Mouse (Mus musculus): ENCODE results near the gene Ric8a. TPM values are rescaled to one million over a fixed set of nuclear protein-coding genes. Genes with fewer than 3 reads are reported as not detected.

Ric8a gene
- total RNA-seq, 1 experiment = 60.5 TPM

DNA sequence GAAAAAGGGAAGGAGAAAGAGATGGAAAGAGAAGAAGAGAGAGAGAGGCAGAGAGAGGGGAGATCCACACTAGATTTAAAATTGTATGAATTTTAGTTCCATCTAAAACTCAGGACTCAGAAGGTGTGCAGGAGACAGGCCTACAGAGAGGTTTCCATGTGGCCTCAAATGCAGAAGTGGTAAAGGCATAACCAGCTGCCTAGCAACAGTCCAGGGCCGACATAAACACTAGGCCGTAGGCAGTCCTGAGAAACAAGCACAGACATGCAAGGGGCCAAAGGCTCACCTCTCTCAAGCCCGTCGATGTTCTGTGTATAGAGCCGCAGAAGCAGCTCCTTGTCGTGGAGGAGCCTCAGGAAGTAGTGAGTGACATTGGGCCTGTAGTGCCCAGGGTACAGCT, 20.6 kb downstream of the Ric8a start:
- H3K27ac ChIP-seq (ENCODE audit: insufficient read depth, low read depth, low read length, poor library complexity, severe bottlenecking) = no peak overlapping the region
- H3K4me3 ChIP-seq (ENCODE audit: insufficient read depth in 1 of 2, low read depth in 1 of 2, low read length in 2 of 2, poor library complexity in 1 of 2, severe bottlenecking in 1 of 2) = no peak overlapping the region
- in situ Hi-C loops (cut with MboI; ENCODE audit: low sequenced_read_pairs in 2 of 2, unreplicated experiment in 2 of 2) = no loop called here
- H3K9ac ChIP-seq (ENCODE audit: insufficient read depth, low read depth, low read length, poor library complexity, severe bottlenecking) = peak overlapping the region; percentile 34; the same call in 1 of the 2 replicates
- DNase-seq (ENCODE audit: low read depth, low spot score) = no peak
- peaks cover 31% of the 10 kb centered on the region for H3K36me3 ChIP-seq (ENCODE audit: control insufficient read depth, insufficient read depth, low read length, poor library complexity, severe bottlenecking)
- TF ChIP-seq MAFK (IDR thresholded peaks at IDR 0.05; ENCODE audit: insufficient read depth, low read depth, low read length) (no peak), ZC3H11A (IDR thresholded peaks at IDR 0.05; ENCODE audit: borderline replicate concordance, low read depth, low read length) (no peak), HCFC1 (IDR thresholded peaks at IDR 0.05; ENCODE audit: borderline replicate concordance, insufficient read depth, low read length) (no peak), ZNF384 (IDR thresholded peaks at IDR 0.05; ENCODE audit: low read depth, low read length) (no peak), CHD2 (IDR thresholded peaks at IDR 0.05; ENCODE audit: low read depth, low read length) (no peak)
- H3K4me1 ChIP-seq (ENCODE audit: control insufficient read depth in 2 of 2, insufficient read depth in 2 of 2, low read length in 2 of 2, poor library complexity in 1 of 2) = no peaks in the 10 kb centered on the region
- H3K9me3 ChIP-seq (ENCODE audit: control insufficient read depth, insufficient read depth, low read depth, low read length) = no peaks in the 10 kb centered on the region

DNA sequence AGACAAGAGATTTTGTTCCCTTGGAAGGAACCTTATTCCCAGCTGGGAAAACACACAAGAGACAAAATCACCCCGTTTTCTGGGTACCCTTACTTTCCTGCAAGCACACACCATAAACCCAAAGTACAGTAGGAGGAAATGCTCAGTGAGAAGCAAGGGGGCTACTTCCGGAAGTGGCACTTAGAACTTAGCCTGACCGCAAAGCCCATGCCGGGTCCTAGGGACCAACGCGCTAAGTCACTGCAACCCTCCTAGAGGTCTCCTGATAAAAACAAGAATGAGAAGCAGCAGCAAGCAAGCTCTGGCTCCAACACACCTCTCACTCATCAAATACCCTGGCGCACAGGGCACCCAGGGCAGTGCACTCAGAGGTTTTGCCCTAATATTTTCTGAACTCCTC, 22.6 kb downstream of the Ric8a start:
- in situ Hi-C loops (cut with MboI; ENCODE audit: low sequenced_read_pairs in 2 of 2, unreplicated experiment in 2 of 2) = no loop called here
- DNase-seq (ENCODE audit: low read depth, low spot score) = no peak
- H3K4me1 ChIP-seq (ENCODE audit: control insufficient read depth in 2 of 2, insufficient read depth in 2 of 2, low read length in 2 of 2, poor library complexity in 1 of 2) = 0 out of 4 replicates have a peak, but pooled peaks cover 0 to 3% of the 10 kb centered on the region in 2 experiments
- no peak overlapping the region for H3K4me3 ChIP-seq (ENCODE audit: insufficient read depth in 1 of 2, low read depth in 1 of 2, low read length in 2 of 2, poor library complexity in 1 of 2, severe bottlenecking in 1 of 2)
- no peak overlapping the region for H3K27ac ChIP-seq (ENCODE audit: insufficient read depth, low read depth, low read length, poor library complexity, severe bottlenecking)
- TF ChIP-seq CHD2 (IDR thresholded peaks at IDR 0.05; ENCODE audit: low read depth, low read length) = no peak
- no peak for TF ChIP-seq ZNF384 (IDR thresholded peaks at IDR 0.05; ENCODE audit: low read depth, low read length)
- no peak for TF ChIP-seq ZC3H11A (IDR thresholded peaks at IDR 0.05; ENCODE audit: borderline replicate concordance, low read depth, low read length)
- TF ChIP-seq MAFK (IDR thresholded peaks at IDR 0.05; ENCODE audit: insufficient read depth, low read depth, low read length) = no peak
- TF ChIP-seq HCFC1 (IDR thresholded peaks at IDR 0.05; ENCODE audit: borderline replicate concordance, insufficient read depth, low read length) = no peak
- H3K9me3 ChIP-seq (ENCODE audit: control insufficient read depth, insufficient read depth, low read depth, low read length) = no peaks in the 10 kb centered on the region
- H3K9ac ChIP-seq (ENCODE audit: insufficient read depth, low read depth, low read length, poor library complexity, severe bottlenecking) = no peak overlapping the region
- peaks cover 28% of the 10 kb centered on the region for H3K36me3 ChIP-seq (ENCODE audit: control insufficient read depth, insufficient read depth, low read length, poor library complexity, severe bottlenecking)

DNA sequence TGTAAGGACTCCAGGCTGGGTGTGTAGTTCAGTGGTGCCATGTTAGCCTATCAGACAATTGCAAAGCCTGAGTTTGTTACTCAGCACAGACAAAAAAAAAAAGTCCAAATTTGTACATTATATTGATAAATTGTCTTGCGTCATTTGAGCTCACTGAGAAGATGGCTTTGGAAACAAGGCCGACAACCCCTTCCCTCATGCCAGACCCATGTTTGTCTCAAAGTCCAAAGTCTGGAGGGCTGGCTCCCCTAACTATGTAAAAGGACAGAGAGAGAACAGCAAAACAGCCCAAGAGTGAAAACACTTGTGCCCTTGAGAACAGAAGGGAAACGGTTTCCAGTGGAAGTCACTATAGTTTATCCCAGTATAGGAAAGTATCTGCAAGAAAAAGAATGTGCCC, 23.7 kb downstream of the Ric8a start:
- in situ Hi-C loops (cut with MboI; ENCODE audit: low sequenced_read_pairs in 2 of 2, unreplicated experiment in 2 of 2) = no loop called here
- 0 out of 4 replicates have a peak, but pooled peaks cover 0 to 3% of the 10 kb centered on the region in 2 experiments for H3K4me1 ChIP-seq (ENCODE audit: control insufficient read depth in 2 of 2, insufficient read depth in 2 of 2, low read length in 2 of 2, poor library complexity in 1 of 2)

DNA sequence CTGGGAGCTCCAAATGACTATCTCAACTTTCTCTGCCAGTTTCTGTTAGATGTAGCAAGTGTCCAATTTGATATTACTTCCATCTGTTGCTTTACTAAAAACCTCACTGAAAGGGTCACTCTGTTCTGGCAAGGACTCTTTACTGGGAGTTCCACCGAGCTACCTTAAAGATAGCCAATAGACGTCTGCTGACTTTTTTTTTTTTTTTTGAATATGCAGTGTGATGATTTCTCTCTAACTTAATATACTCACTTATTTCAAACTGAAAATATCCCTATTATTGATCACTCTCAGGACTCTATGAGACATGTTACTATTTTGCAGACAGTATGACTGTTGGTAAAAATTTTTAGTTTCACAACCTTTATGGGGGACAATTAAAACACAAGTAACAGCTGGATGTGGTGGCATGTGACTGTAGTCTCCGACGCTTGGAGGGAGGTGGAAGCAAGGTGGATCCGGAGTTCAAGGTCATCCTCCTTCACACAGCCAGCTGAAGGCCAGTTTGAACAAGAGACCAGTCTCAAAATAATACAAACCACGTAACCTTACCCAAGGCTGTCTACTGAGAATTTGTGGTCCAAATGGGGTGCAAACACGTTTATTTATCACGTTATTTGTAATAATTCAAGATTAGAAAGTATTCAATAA, 24.2 kb downstream of the Ric8a start:
- Histone ChIP-seq H3K9ac (ENCODE audit: insufficient read depth, low read depth, low read length, poor library complexity, severe bottlenecking) (peak overlapping the region; percentile 71), H3K9me3 (ENCODE audit: control insufficient read depth, insufficient read depth, low read depth, low read length) (no peaks in the 10 kb centered on the region), H3K4me1 (ENCODE audit: control insufficient read depth in 2 of 2, insufficient read depth in 2 of 2, low read length in 2 of 2, poor library complexity in 1 of 2) (0 out of 4 replicates have a peak, but pooled peaks cover 0 to 3% of the 10 kb centered on the region in 2 experiments), H3K36me3 (ENCODE audit: control insufficient read depth, insufficient read depth, low read length, poor library complexity, severe bottlenecking) (peaks cover 21% of the 10 kb centered on the region), H3K27ac (ENCODE audit: insufficient read depth, low read depth, low read length, poor library complexity, severe bottlenecking) (no peak overlapping the region; the same call in 1 of the 2 replicates), H3K4me3 (ENCODE audit: insufficient read depth in 1 of 2, low read depth in 1 of 2, low read length in 2 of 2, poor library complexity in 1 of 2, severe bottlenecking in 1 of 2) (peak overlapping the region; percentile 83 to 95)
- in situ Hi-C loops (cut with MboI; ENCODE audit: low sequenced_read_pairs in 2 of 2, unreplicated experiment in 2 of 2) = no loop called here
- no peak for DNase-seq (ENCODE audit: low read depth, low spot score)
- TF ChIP-seq ZNF384 (IDR thresholded peaks at IDR 0.05; ENCODE audit: low read depth, low read length) (0 out of 2 replicates have a peak, but pooled peaks have one; percentile 33), CHD2 (IDR thresholded peaks at IDR 0.05; ENCODE audit: low read depth, low read length) (no peak), MAFK (IDR thresholded peaks at IDR 0.05; ENCODE audit: insufficient read depth, low read depth, low read length) (no peak)

More for the DNA sequence above, 23.7 kb downstream of the Ric8a start:
- Histone ChIP-seq H3K4me3 (ENCODE audit: insufficient read depth in 1 of 2, low read depth in 1 of 2, low read length in 2 of 2, poor library complexity in 1 of 2, severe bottlenecking in 1 of 2) (no peak overlapping the region), H3K36me3 (ENCODE audit: control insufficient read depth, insufficient read depth, low read length, poor library complexity, severe bottlenecking) (peaks cover 21% of the 10 kb centered on the region), H3K27ac (ENCODE audit: insufficient read depth, low read depth, low read length, poor library complexity, severe bottlenecking) (no peak overlapping the region), H3K9ac (ENCODE audit: insufficient read depth, low read depth, low read length, poor library complexity, severe bottlenecking) (no peak overlapping the region), H3K9me3 (ENCODE audit: control insufficient read depth, insufficient read depth, low read depth, low read length) (no peaks in the 10 kb centered on the region)
- TF ChIP-seq ZC3H11A (IDR thresholded peaks at IDR 0.05; ENCODE audit: borderline replicate concordance, low read depth, low read length) (no peak), ZNF384 (IDR thresholded peaks at IDR 0.05; ENCODE audit: low read depth, low read length) (no peak), HCFC1 (IDR thresholded peaks at IDR 0.05; ENCODE audit: borderline replicate concordance, insufficient read depth, low read length) (no peak), MAFK (IDR thresholded peaks at IDR 0.05; ENCODE audit: insufficient read depth, low read depth, low read length) (no peak), CHD2 (IDR thresholded peaks at IDR 0.05; ENCODE audit: low read depth, low read length) (no peak)
- no peak for DNase-seq (ENCODE audit: low read depth, low spot score)
